Mouse (Mus musculus): Measurements from ENCODE around the gene 2810004N23Rik.

GRCm38 (mm10) chr8:124841775-124842174 lies 21.1 kb downstream of the 2810004N23Rik start:
- TF ChIP-seq CTCF (IDR thresholded peaks at IDR 0.05; ENCODE audit: low read depth) (no peak), EP300 (IDR thresholded peaks at IDR 0.05; ENCODE audit: low read depth) (no peak)

Measured in liver, embryonic 14.5 days (tissue).